Mouse (Mus musculus): ENCODE results near the gene Sec14l1. TPM values are rescaled to one million over a fixed set of nuclear protein-coding genes. Genes with fewer than 3 reads are reported as not detected.

The Sec14l1 gene
- polyA plus RNA-seq, 1 experiment from 2014 or later = 67.0 TPM

GRCm38 (mm10) chr11:117207436-117207835, 92.5 kb downstream of the Sec14l1 start:
- Histone ChIP-seq H3K4me2 (replicated peaks) (no peak overlapping the region), H3K4me1 (replicated peaks) (no peaks in the 10 kb centered on the region), H3K4me3 (replicated peaks) (no peak overlapping the region), H3K36me3 (no peaks in the 10 kb centered on the region), H3K9me3 (no peaks in the 10 kb centered on the region), H3K27me3 (peaks cover 6% of the 10 kb centered on the region; the same call in 1 of the 2 replicates), H3K9ac (replicated peaks) (no peak overlapping the region), H3K27ac (no peak overlapping the region)
- WGBS = 64% methylated on average over 5 of the region's 5 CpGs
- no peak for ATAC-seq

GRCm38 (mm10) chr11:117208151-117208673, 93.2 kb downstream of the Sec14l1 start:
- H3K27me3 ChIP-seq = peaks cover under 1% of the 10 kb centered on the region; the same call in 1 of the 2 replicates
- 0 out of 2 replicates have a peak overlapping the region, but pooled peaks have one; percentile 28 for H3K9ac ChIP-seq (replicated peaks)
- H3K4me2 ChIP-seq (replicated peaks) = no peak overlapping the region
- WGBS = 83% methylated on average over 8 of the region's 8 CpGs
- H3K36me3 ChIP-seq = no peaks in the 10 kb centered on the region
- H3K4me1 ChIP-seq (replicated peaks) = no peaks in the 10 kb centered on the region
- no peak for ATAC-seq
- H3K4me3 ChIP-seq (replicated peaks) = no peak overlapping the region
- no peak overlapping the region for H3K27ac ChIP-seq
- H3K9me3 ChIP-seq = no peaks in the 10 kb centered on the region

Small RNAs within 50 kb of the gene (microRNA-seq; reads per million reads assigned to microRNA genes)
- gene Gm24323 = not detected
- 3.5 reads per million, percentile 14 among the genes with 10 or more reads in this experiment for gene Mir6516

Other genes with a start within 250 kb of the Sec14l1 start
- 16.8 and 21.8 TPM in 2 replicates for gene Mgat5b, start 196.3 kb upstream of the Sec14l1 start, polyA plus RNA-seq (2015; fragmentation: Nextera tagmentation; extraction: Ambion mirVana)
- gene Sept9, start 84.5 kb downstream of the Sec14l1 start, polyA plus RNA-seq (2015; fragmentation: Nextera tagmentation; extraction: Ambion mirVana) = 121 and 125 TPM in 2 replicates